Mouse (Mus musculus): Measurements from ENCODE around the gene Olfr93. TPM values are rescaled to one million over a fixed set of nuclear protein-coding genes. Genes with fewer than 3 reads are reported as not detected.

Gene Olfr93
- total and polyA plus RNA-seq, 3 experiments: not detected

- no peaks in the 10 kb centered on the region for H3K9me3 ChIP-seq (replicated peaks; ENCODE audit: insufficient read depth, low read length)
- no peaks in the 10 kb centered on the region for H3K4me1 ChIP-seq (ENCODE audit: control insufficient read depth in 1 of 2, insufficient read depth in 2 of 2, low read length in 2 of 2)
- no peak overlapping the region for H3K9ac ChIP-seq (ENCODE audit: control insufficient read depth, low read depth, low read length, poor library complexity, severe bottlenecking)
- H3K36me3 ChIP-seq (ENCODE audit: control insufficient read depth in 1 of 2, insufficient read depth in 2 of 2, low read length in 2 of 2): no peaks in the 10 kb centered on the region
- H3K79me2 ChIP-seq (ENCODE audit: control insufficient read depth, insufficient read depth, low read length, poor library complexity): no peaks in the 10 kb centered on the region
- DNase-seq (ENCODE audit: low read depth, low spot score): peak; percentile 81
- H3K4me3 ChIP-seq (ENCODE audit: control insufficient read depth in 1 of 2, insufficient read depth in 1 of 2, low read depth in 2 of 2, low read length in 2 of 2): no peak overlapping the region
- no peaks in the 10 kb centered on the region; a peak in 1 of 4 replicates for H3K27me3 ChIP-seq (ENCODE audit: control insufficient read depth in 1 of 2, insufficient read depth in 2 of 2, low read length in 2 of 2)
- H3K27ac ChIP-seq (ENCODE audit: control insufficient read depth, low read depth, low read length): no peak overlapping the region
- TF ChIP-seq POLR2A (IDR thresholded peaks at IDR 0.05; ENCODE audit: control insufficient read depth in 1 of 2, insufficient read depth in 1 of 2, low read depth in 1 of 2, low read length in 2 of 2, poor library complexity in 1 of 2) (no peak), USF2 (IDR thresholded peaks at IDR 0.05; ENCODE audit: borderline replicate concordance in 1 of 2, insufficient read depth in 1 of 2, low read depth in 1 of 2, low read length in 2 of 2) (no peak), MAZ (IDR thresholded peaks at IDR 0.05; ENCODE audit: low read depth, low read length) (no peak), KAT2A (conservative IDR thresholded peaks at IDR 0.05; ENCODE audit: low read depth, low read length) (no peak), GATA1 (IDR thresholded peaks at IDR 0.05; ENCODE audit: low read depth, low read length) (no peak), HCFC1 (IDR thresholded peaks at IDR 0.05; ENCODE audit: low read depth, low read length) (no peak), MYC (IDR thresholded peaks at IDR 0.05; ENCODE audit: low read depth, low read length) (no peak), ELF1 (IDR thresholded peaks at IDR 0.05; ENCODE audit: low read depth, low read length) (no peak), ZC3H11A (IDR thresholded peaks at IDR 0.05; ENCODE audit: low read depth, low read length) (peak; percentile 90), NRF1 (IDR thresholded peaks at IDR 0.05; ENCODE audit: insufficient read depth, low read depth, low read length, poor library complexity, severe bottlenecking) (no peak), MAX (IDR thresholded peaks at IDR 0.05; ENCODE audit: low read length) (peak; percentile 35; the same call in 1 of the 2 replicates), MAFK (IDR thresholded peaks at IDR 0.05; ENCODE audit: borderline replicate concordance, low read depth, low read length) (no peak), EP300 (IDR thresholded peaks at IDR 0.05; ENCODE audit: low read depth in 1 of 2, low read length in 2 of 2) (no peak; a peak in 1 of 4 replicates), CTCF (IDR thresholded peaks at IDR 0.05 in 2 of 3, conservative IDR thresholded peaks at IDR 0.05 in 1 of 3; ENCODE audit: control insufficient read depth in 1 of 3, insufficient read depth in 1 of 3, low read depth in 2 of 3, low read length in 3 of 3, poor library complexity in 1 of 3, severe bottlenecking in 1 of 3) (peak in 2 of 3 experiments; percentile 90 to 98; a peak in 5 of 6 replicates), SMC3 (IDR thresholded peaks at IDR 0.05; ENCODE audit: low read depth, low read length) (peak; percentile 98), CHD2 (IDR thresholded peaks at IDR 0.05; ENCODE audit: low read length) (no peak), JUND (IDR thresholded peaks at IDR 0.05; ENCODE audit: low read depth, low read length) (peak; percentile 65; the same call in 1 of the 2 replicates), UBTF (IDR thresholded peaks at IDR 0.05; ENCODE audit: borderline replicate concordance, insufficient read depth, low read depth, low read length) (no peak), RAD21 (IDR thresholded peaks at IDR 0.05; ENCODE audit: low read depth, low read length) (peak; percentile 97), TAL1 (IDR thresholded peaks at IDR 0.05; ENCODE audit: low read length) (no peak), E2F4 (IDR thresholded peaks at IDR 0.05; ENCODE audit: borderline replicate concordance, low read depth, low read length) (no peak), BHLHE40 (IDR thresholded peaks at IDR 0.05; ENCODE audit: borderline replicate concordance, low read depth, low read length) (peak; percentile 20; the same call in 1 of the 2 replicates), USF1 (IDR thresholded peaks at IDR 0.05; ENCODE audit: low read depth, low read length) (no peak), ZNF384 (IDR thresholded peaks at IDR 0.05; ENCODE audit: low read depth, low read length) (0 out of 2 replicates have a peak, but pooled peaks have one; percentile 34), RCOR1 (IDR thresholded peaks at IDR 0.05; ENCODE audit: low read depth, low read length) (no peak), CHD1 (IDR thresholded peaks at IDR 0.05; ENCODE audit: low read depth, low read length) (no peak), ZMIZ1 (IDR thresholded peaks at IDR 0.05; ENCODE audit: low read depth, low read length) (no peak), SIN3A (IDR thresholded peaks at IDR 0.05; ENCODE audit: low read length) (peak; percentile 47; the same call in 1 of the 2 replicates), GABPA (IDR thresholded peaks at IDR 0.05; ENCODE audit: low read depth, low read length) (no peak), POLR2AphosphoS5 (IDR thresholded peaks at IDR 0.05; ENCODE audit: borderline replicate concordance, low read depth, low read length) (no peak), MEF2A (IDR thresholded peaks at IDR 0.05; ENCODE audit: extremely low read depth, insufficient replicate concordance, low read depth, low read length, poor library complexity, severe bottlenecking) (no peak), ETS1 (IDR thresholded peaks at IDR 0.05; ENCODE audit: low read depth, low read length) (no peak), NELFE (IDR thresholded peaks at IDR 0.05; ENCODE audit: low read depth, low read length) (no peak), POLR2AphosphoS2 (IDR thresholded peaks at IDR 0.05; ENCODE audit: low read length) (no peak), TBP (IDR thresholded peaks at IDR 0.05; ENCODE audit: low read depth, low read length) (no peak), MYB (IDR thresholded peaks at IDR 0.05; ENCODE audit: low read depth, low read length) (no peak), MXI1 (IDR thresholded peaks at IDR 0.05; ENCODE audit: low read depth, low read length) (no peak)
These were observed 42.1 kb upstream of the Olfr93 start for GRCm38 (mm10) chr17:37203206-37203916.

Data from MEL (cell line).